Mouse (Mus musculus) megakaryocyte, embryonic 14.5 days (primary cell): ENCODE results near the gene Cenpb.

ENCODE experiments used
- FLI1 ChIP-seq: IDR thresholded peaks from 2 replicates; pipeline ENCODE4 v1.6.1; 2012; ENCODE audit warnings: low read length, inconsistent platforms, mixed read lengths
- GATA1 ChIP-seq: IDR thresholded peaks from 3 replicates; pipeline ENCODE4 v1.6.1; 2012; ENCODE audit warnings: mixed read lengths, low read length, inconsistent platforms, borderline replicate concordance

DNA sequence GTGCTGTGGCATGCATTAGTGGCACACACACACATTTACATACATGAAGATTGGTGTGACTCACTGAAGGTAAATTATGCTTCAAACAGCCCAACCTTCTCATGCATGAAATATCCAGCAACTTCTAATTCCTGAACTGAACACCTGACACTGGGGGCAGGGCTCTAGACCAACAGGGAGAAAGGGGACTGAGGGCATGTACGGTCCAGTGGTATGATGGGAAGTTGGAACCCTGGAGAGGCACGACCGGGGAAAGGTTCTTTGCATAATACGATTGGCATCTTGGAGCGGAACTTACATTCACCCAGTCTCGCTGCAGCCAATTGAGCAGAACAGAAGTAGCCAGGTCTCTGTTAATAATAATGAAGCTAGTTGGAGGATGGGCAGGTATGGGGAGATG is 45.3 kb upstream of the Cenpb start:
- TF ChIP-seq GATA1 (no peak), FLI1 (no peak)
